Mouse (Mus musculus) left cerebral cortex, postnatal 4 days (tissue): ENCODE results near the gene Timm22. TPM values are rescaled to one million over a fixed set of nuclear protein-coding genes. Genes with fewer than 3 reads are reported as not detected.

Experiments used
- total RNA-seq, 2 experiments: library from RNA; stranded (reverse); gene quantifications; 2 replicates each; pipeline ENCODE4 v1.2.3; 2021

Gene Timm22
- total RNA-seq, 2 experiments from 2014 or later = 34.1 to 38.0 TPM

Other genes starting within 250 kb of the Timm22 start
- 10 to 100 TPM; 75.1 to 86.2 TPM for gene Vps53, start 227.3 kb upstream of the Timm22 start, total RNA-seq
- gene Fam57a, start 227.3 kb upstream of the Timm22 start, total RNA-seq = 10 to 100 TPM; 22.9 to 25.9 TPM
- gene Dbil5, start 189.3 kb upstream of the Timm22 start, total RNA-seq = not detected
- 10 to 100 TPM in 1 of 2 experiments, 1 to 10 TPM in 1; 7.7 to 10.3 TPM for gene Gemin4, start 189.3 kb upstream of the Timm22 start, total RNA-seq
- gene Mrm3, start 163.2 kb upstream of the Timm22 start, total RNA-seq = 10 to 100 TPM; 14.0 to 16.8 TPM
- 10 to 100 TPM; 49.7 to 62.0 TPM for gene Glod4, start 163.2 kb upstream of the Timm22 start, total RNA-seq
- gene Nxn, start 7.8 kb upstream of the Timm22 start, total RNA-seq = 10 to 100 TPM; 12.4 to 15.7 TPM
- 100 to 1,000 TPM; 267 to 280 TPM for gene Abr, start 215.4 kb downstream of the Timm22 start, total RNA-seq